Mouse (Mus musculus) hindbrain, embryonic 15.5 days (tissue): ENCODE results near the gene Gm49510. TPM values are rescaled to one million over a fixed set of nuclear protein-coding genes. Genes with fewer than 3 reads are reported as not detected.
"Not testable (repeated sequence)": the region's sequence is repeated elsewhere in the genome, so short reads cannot be mapped to it uniquely, and the experiment has no call there.

ENCODE experiments used
- ATAC-seq: fragments of 200-750 bp; cut with Nextera tagmentation; 2 replicates; pipeline ENCODE4 v1.8.0; 2017; ENCODE audit warnings: low read depth, moderate number of reproducible peaks, moderate TSS enrichment; ENCODE audit not compliant: low FRiP score
- H3K27ac ChIP-seq: fragments of 300-500 bp; sonication (generic); replicated peaks from 2 replicates; pipeline ENCODE4 v1.5.1; 2015; ENCODE audit warnings: mild to moderate bottlenecking, inconsistent platforms
- H3K27me3 ChIP-seq: fragments of 300-500 bp; sonication (generic); 2 replicates; pipeline ENCODE4 v1.6.1; 2015; ENCODE audit warnings: control low read depth, inconsistent platforms
- H3K36me3 ChIP-seq: fragments of 300-500 bp; sonication (generic); 2 replicates; pipeline ENCODE4 v1.6.1; 2015; ENCODE audit warnings: control low read depth, inconsistent platforms
- H3K4me1 ChIP-seq: fragments of 300-500 bp; sonication (generic); replicated peaks from 2 replicates; pipeline ENCODE4 v1.6.1; 2015; ENCODE audit warnings: control low read depth, inconsistent platforms
- H3K4me2 ChIP-seq: fragments of 300-500 bp; sonication (generic); 2 replicates; pipeline ENCODE4 v1.6.1; 2015; ENCODE audit warnings: moderate library complexity, mild to moderate bottlenecking, inconsistent platforms
- H3K4me3 ChIP-seq: fragments of 300-500 bp; sonication (generic); 2 replicates; pipeline ENCODE4 v1.5.1; 2015; ENCODE audit warnings: mild to moderate bottlenecking, inconsistent platforms
- H3K9ac ChIP-seq: fragments of 300-500 bp; sonication (generic); 2 replicates; pipeline ENCODE4 v1.6.1; 2015; ENCODE audit warnings: inconsistent platforms
- H3K9me3 ChIP-seq: fragments of 300-500 bp; sonication (generic); 2 replicates; pipeline ENCODE4 v1.6.1; 2016; ENCODE audit warnings: control low read depth, inconsistent platforms
- WGBS: fragments of 180-500 bp; shearing (Covaris S2); methylation state at CpG from one replicate; pipeline ENCODE4 v1.1.7; 2015; 5-methylcytosine and 5-hydroxymethylcytosine counted together
- polyA plus RNA-seq: library from polyadenylated mRNA; unstranded; fragments of >200 nt; fragmentation: Nextera tagmentation; extraction: Ambion mirVana; gene quantifications from 2 replicates; pipeline ENCODE4 v1.2.1, GENCODE M21; 2015

The Gm49510 gene
- polyA plus RNA-seq, 1 experiment from 2014 or later: not detected

DNA sequence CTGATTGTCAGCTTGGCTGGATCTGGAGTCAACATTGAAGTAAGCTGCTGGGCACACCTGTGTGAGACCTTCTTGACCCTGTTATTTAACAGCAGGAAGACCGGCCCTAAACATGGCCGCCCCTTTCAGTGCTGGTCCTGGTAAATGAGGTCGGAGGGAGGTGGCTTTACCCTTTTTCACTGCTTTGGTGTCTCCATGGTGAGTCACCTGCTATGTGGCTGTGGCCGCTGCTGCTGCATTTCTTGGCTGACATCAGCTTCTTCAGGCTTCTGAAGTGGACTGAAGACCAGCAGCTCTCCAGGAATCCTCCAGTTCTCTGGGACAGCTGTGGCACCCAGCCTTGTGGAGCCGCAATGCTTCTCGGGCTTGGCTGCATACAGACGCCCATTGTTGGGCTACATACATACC, 30.6 kb upstream of the Gm49510 start:
- peak overlapping the region; percentile 74 for H3K27ac ChIP-seq
- no peaks in the 10 kb centered on the region for H3K9me3 ChIP-seq
- peak; percentile 71 for ATAC-seq
- H3K27me3 ChIP-seq: no peaks in the 10 kb centered on the region
- H3K4me3 ChIP-seq: no peak overlapping the region
- H3K9ac ChIP-seq: no peak overlapping the region
- H3K36me3 ChIP-seq: no peaks in the 10 kb centered on the region
- WGBS: 29% methylated on average over 7 of the region's 7 CpGs
- H3K4me1 ChIP-seq: 0 out of 2 replicates have a peak, but pooled peaks cover 5% of the 10 kb centered on the region
- H3K4me2 ChIP-seq: peak overlapping the region; percentile 14; the same call in 1 of the 2 replicates

DNA sequence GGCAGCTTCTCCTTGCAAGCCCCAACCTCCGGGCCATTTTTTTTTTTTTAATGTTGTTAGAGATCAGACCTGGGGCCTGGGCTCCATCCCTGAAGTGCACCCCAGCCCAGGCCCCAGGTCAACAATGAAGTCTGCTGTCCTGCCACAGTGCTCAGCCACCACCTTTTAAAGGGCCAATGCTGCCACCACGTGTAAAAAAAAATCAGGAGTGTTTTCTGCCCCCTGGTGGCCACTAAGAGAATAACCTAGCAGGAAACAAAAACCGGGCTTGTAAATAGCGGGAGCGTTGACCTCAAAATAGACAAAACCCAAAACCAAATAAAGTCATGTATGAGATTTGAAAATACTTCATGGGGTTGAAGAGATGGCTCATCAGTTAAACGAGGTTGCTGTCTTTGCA, 29.7 kb upstream of the Gm49510 start:
- 28% methylated on average over 6 of the region's 6 CpGs for WGBS
- Histone ChIP-seq H3K9me3 (no peaks in the 10 kb centered on the region), H3K27ac (no peak overlapping the region), H3K4me3 (no peak overlapping the region), H3K4me1 (0 out of 2 replicates have a peak, but pooled peaks cover 5% of the 10 kb centered on the region), H3K27me3 (no peaks in the 10 kb centered on the region), H3K36me3 (no peaks in the 10 kb centered on the region), H3K4me2 (no peak overlapping the region), H3K9ac (no peak overlapping the region)
- ATAC-seq: no peak

- ATAC-seq: no peak
- Histone ChIP-seq H3K9me3 (no peaks in the 10 kb centered on the region), H3K4me3 (no peak overlapping the region), H3K4me2 (no peak overlapping the region), H3K4me1 (peaks cover 20% of the 10 kb centered on the region), H3K36me3 (no peaks in the 10 kb centered on the region), H3K9ac (no peak overlapping the region), H3K27me3 (no peaks in the 10 kb centered on the region), H3K27ac (no peak overlapping the region)
- WGBS: 54% methylated on average over 5 of the region's 5 CpGs
Observed at GRCm38 (mm10) chr15:78872021-78872608, 27.4 kb upstream of the Gm49510 start.

GRCm38 (mm10) chr15:78873803-78874435, 25.5 kb upstream of the Gm49510 start:
- H3K9ac ChIP-seq: no peak overlapping the region
- ATAC-seq: no peak

GRCm38 (mm10) chr15:78874989-78875388, 24.5 kb upstream of the Gm49510 start:
- H3K27me3 ChIP-seq: no peaks in the 10 kb centered on the region
- 84% methylated on average over 8 of the region's 8 CpGs for WGBS
- no peaks in the 10 kb centered on the region for H3K36me3 ChIP-seq
- H3K9ac ChIP-seq: no peak overlapping the region
- H3K9me3 ChIP-seq: no peaks in the 10 kb centered on the region
- H3K4me2 ChIP-seq: no peak overlapping the region
- H3K27ac ChIP-seq: peak overlapping the region; percentile 100; the same call in 1 of the 2 replicates
- peaks cover 31% of the 10 kb centered on the region for H3K4me1 ChIP-seq
- H3K4me3 ChIP-seq: no peak overlapping the region
- ATAC-seq: no peak

More at GRCm38 (mm10) chr15:78873803-78874435, 25.5 kb upstream of the Gm49510 start:
- Histone ChIP-seq H3K4me1 (peaks cover 26% of the 10 kb centered on the region), H3K4me2 (no peak overlapping the region), H3K9me3 (no peaks in the 10 kb centered on the region), H3K27ac (no peak overlapping the region; the same call in 1 of the 2 replicates), H3K36me3 (no peaks in the 10 kb centered on the region), H3K4me3 (no peak overlapping the region), H3K27me3 (no peaks in the 10 kb centered on the region)
- WGBS: 48% methylated on average over 13 of the region's 13 CpGs

DNA sequence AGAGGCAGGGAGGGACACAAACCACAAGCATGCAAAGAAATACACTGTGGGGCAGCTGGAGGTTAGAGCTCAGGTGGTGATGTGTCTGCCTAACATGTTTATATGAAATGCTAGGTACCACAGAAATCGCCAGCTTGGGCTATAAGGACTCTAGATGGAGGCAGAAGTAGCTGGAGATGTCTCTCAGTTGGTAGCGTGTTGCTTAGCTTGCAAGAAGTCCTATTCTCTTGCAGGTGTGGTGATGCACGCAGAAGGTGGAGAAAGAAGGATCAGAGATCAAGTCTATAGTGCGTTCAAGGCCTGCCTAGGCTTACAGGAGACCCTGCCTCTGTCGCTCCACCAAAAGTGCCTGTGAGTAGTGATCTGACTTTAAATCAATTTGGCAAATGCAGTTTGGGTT, 23.9 kb upstream of the Gm49510 start:
- ATAC-seq: no peak
- Histone ChIP-seq H3K36me3 (no peaks in the 10 kb centered on the region), H3K9me3 (no peaks in the 10 kb centered on the region), H3K4me1 (peaks cover 31% of the 10 kb centered on the region), H3K27ac (peak overlapping the region; percentile 100), H3K27me3 (no peaks in the 10 kb centered on the region), H3K4me3 (peak overlapping the region; percentile 90), H3K4me2 (peak overlapping the region; percentile 75), H3K9ac (peak overlapping the region; percentile 87)
- WGBS: 82% methylated on average over 5 of the region's 5 CpGs

DNA sequence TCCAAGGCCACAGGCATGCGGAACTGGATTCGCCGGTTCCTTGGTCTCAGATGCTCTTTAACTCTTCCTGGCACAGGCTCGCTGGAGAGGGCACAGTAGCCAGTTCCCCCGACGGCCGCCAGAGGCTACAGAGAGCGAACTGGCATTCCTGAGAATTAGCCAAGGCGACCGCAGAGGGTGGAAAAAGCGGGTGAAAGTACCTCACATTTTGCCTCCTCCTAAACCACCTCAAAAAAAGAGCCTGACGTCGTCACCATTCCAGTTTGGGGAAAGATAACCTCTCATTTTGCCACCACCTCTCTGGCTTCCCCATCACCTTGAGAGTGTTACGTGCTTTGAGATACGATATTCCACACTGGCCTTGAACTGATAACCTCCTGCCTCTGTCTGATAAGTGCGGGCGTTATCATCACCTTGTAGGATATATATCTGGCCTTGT, 23.2 kb upstream of the Gm49510 start:
- ATAC-seq: peak; percentile 20; the same call in 1 of the 2 replicates
- WGBS: 3% methylated on average over 17 of the region's 17 CpGs
- Histone ChIP-seq H3K4me3 (peak overlapping the region; percentile 90), H3K9me3 (no peaks in the 10 kb centered on the region), H3K4me1 (peaks cover 31% of the 10 kb centered on the region), H3K27me3 (no peaks in the 10 kb centered on the region), H3K4me2 (peak overlapping the region; percentile 75), H3K27ac (peak overlapping the region; percentile 100), H3K9ac (peak overlapping the region; percentile 87), H3K36me3 (no peaks in the 10 kb centered on the region)

DNA sequence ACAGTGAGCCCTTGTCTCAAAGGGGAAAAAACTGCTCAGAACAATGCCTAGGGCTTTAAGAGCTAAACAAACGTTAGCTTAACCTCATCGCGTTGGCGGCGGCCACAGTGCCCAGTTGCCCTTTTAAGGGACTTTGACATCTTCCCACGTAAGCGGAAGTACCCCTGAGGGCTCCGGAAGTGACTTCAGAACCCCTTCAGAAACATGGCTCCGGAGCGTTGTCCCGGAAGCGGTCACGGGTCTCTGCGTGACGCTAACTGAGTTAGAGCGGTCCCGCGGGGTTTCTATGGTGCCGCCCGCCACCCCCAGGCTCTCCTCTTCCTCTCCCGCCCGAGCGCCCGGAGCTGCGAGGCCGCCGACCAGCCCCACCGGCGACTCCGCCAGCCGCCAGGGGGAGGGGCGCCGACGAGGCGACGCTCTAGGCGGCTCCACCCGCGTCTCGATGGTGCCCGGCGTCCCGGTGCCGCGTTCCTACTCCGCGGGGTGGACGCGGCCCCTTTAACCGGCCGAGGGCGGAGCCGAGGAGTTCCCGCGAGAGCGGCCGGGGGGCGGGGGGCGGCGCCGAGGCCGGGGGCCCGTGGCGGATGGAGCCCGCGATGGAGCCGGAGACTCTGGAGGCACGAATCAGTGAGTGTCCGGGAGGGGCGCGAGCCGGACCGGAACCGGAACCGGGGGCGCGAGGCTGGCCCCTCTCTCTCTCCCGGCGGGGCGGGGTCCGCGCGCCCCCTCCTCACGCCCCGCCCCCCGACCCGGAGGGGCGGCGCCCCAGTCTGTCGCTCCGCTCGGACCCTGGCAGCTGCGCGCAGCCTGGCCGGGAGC, 22.3 kb upstream of the Gm49510 start, which contains the start of gene Gga1:
TSS of gene Gga1 (plus strand) at position 200 of the 819 bp plus-strand sequence.
- peak within 1 kb of the TSS; percentile 75 for H3K4me2 ChIP-seq

DNA sequence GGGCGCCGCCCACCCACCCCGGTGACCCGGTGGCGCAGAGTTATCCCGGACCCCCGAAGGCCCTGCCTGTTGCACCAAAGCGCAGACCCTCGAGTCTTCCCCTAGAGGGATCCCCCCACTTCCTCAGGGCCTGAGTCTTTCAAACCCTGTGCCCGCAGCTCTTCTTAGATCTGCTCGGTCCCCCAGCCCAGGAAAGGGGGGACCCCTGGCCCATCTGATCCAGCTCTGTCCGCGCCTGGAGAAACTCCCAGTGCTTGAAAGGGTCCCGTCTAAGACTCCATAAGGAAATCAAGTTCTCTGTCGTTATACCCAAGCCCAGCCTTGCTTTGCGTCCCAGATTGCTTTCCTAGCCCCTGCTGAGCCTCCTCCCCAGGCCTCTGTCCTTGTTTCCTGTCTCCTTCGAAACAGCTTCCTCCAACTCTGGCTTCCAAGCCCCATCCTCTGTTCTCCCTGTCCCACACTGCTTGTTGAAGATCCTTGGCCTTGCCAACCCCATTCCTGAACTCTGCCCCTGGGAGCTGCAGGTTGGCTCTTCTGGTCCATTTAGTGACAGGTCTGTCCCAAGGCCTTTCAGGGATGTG, 21.6 kb upstream of the Gm49510 start:
- peak overlapping the region; percentile 90 for H3K4me3 ChIP-seq
- ATAC-seq: no peak; the same call in 1 of the 2 replicates
- peaks cover 31% of the 10 kb centered on the region for H3K4me1 ChIP-seq
- H3K9me3 ChIP-seq: no peaks in the 10 kb centered on the region
- H3K27ac ChIP-seq: peak overlapping the region; percentile 100
- H3K4me2 ChIP-seq: peak overlapping the region; percentile 75
- peak overlapping the region; percentile 87 for H3K9ac ChIP-seq
- no peaks in the 10 kb centered on the region for H3K27me3 ChIP-seq
- peaks cover 10% of the 10 kb centered on the region; the same call in 1 of the 2 replicates for H3K36me3 ChIP-seq
- WGBS: 2% methylated on average over 16 of the region's 17 CpGs

More for the DNA sequence above, 22.3 kb upstream of the Gm49510 start, which contains the start of gene Gga1:
- H3K9ac ChIP-seq: peak within 1 kb of the TSS; percentile 87
- WGBS: under 1% methylated on average over 67 of the region's 95 CpGs
- H3K9me3 ChIP-seq: no peaks in the 10 kb centered on the region
- peak; percentile 92 for ATAC-seq
- no peaks in the 10 kb centered on the region for H3K27me3 ChIP-seq
- peaks cover 7% of the 10 kb centered on the region; the same call in 1 of the 2 replicates for H3K36me3 ChIP-seq
- peak within 1 kb of the TSS; percentile 90 for H3K4me3 ChIP-seq
- peak within 1 kb of the TSS; percentile 100 for H3K27ac ChIP-seq
- H3K4me1 ChIP-seq: peaks cover 31% of the 10 kb centered on the region

DNA sequence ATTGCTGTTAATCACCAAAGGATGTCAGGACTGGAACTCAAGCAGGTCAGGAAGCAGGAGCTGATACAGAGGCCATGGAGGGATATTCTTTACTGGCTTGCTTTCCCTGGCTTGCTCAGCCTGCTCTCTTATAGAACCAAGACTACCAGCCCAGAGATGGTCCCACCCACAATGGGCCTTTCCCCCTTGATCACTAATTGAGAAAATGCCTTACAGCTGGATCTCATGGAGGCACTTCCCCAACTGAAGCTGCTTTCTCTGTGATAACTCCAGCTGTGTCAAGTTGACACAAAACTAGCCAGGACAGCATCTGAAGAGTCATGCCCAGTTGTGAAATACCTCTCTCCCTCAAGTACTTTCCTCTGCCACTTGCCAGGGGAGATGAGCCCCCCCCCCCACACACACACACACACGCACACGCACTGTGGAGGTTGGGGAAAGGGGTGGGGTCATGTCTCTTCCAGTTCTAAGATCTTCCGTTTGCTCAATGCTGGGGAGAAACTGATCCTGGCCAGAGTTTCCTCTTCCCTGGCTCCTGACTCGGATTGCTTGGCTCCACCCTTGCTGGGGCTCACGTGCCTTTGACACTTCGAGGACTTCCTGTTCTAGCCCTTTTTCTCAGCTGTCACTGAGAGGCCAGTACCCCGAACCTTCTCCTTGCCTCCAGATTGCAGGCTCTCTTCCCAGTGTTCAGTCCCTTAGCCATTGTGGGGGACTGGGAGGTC, 20.5 kb upstream of the Gm49510 start:
- H3K9ac ChIP-seq, H3K9me3 ChIP-seq: not testable (repeated sequence)
- WGBS: 76% methylated on average over 7 of the region's 7 CpGs

DNA sequence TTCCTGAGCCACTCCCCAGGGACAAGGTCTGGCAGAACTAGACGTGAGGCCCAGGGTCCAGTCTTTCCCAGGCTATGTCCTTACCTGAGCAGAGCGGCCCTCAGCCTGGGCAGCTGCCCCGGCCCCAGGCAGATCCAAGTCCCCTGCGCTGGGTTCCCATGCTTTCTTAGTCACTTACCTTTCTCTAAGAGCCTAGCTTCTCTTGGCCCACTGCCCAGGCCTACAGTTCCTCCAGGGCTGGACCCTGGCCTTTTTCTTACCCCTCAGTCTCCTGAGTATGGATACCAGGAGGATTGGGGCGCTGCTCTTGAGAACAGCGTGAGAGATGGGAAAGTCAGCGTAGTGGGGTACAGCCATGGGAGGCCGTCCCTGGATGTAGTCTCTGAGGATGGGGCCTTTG, 19.0 kb upstream of the Gm49510 start:
- ATAC-seq: no peak
- H3K4me2 ChIP-seq: no peak overlapping the region
- WGBS: 96% methylated on average over 8 of the region's 8 CpGs
- peaks cover 30% of the 10 kb centered on the region for H3K36me3 ChIP-seq
- peaks cover 27% of the 10 kb centered on the region for H3K4me1 ChIP-seq
- no peak overlapping the region for H3K9ac ChIP-seq
- H3K27me3 ChIP-seq: no peaks in the 10 kb centered on the region
- H3K27ac ChIP-seq: no peak overlapping the region
- H3K9me3 ChIP-seq: no peaks in the 10 kb centered on the region
- no peak overlapping the region for H3K4me3 ChIP-seq

More for the DNA sequence above, 20.5 kb upstream of the Gm49510 start:
- not testable (repeated sequence) for ATAC-seq, H3K27me3 ChIP-seq, H3K27ac ChIP-seq, H3K4me3 ChIP-seq
- Histone ChIP-seq H3K4me1 (peaks cover 31% of the 10 kb centered on the region), H3K36me3 (peaks cover 20% of the 10 kb centered on the region; the same call in 1 of the 2 replicates), H3K4me2 (peak overlapping the region; percentile 75)
